Mouse (Mus musculus): ENCODE measurements around the gene Ubxn6. TPM values are rescaled to one million over a fixed set of nuclear protein-coding genes. Genes with fewer than 3 reads are reported as not detected.
"Not testable (repeated sequence)": the region's sequence is repeated elsewhere in the genome, so short reads cannot be mapped to it uniquely, and the experiment has no call there.

Gene Ubxn6
- total RNA-seq, 2 experiments from 2014 or later, result 13.2 to 21.1 TPM

DNA sequence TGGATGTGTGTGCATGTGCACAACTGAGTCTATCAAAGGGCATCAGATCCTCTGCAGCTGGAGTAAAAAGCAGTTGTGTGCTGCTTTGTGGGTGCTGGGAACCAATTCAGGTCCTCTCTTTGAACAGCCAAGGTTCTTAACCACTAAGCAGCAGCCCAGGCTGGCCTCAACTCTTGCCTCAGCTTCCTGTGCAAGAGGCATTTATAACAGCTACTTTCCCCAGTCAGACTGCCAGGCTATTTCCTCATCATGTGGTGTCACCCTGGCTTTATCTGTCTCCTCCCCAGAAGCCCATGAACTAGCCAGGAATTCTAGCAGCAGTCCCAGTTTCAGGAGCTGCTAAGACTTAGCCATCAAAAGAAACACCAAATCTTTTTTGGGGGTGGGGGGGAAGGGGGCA lies 8.4 kb downstream of the Ubxn6 start:
- no peak for ATAC-seq (replicated peaks; ENCODE audit: low FRiP score, low TSS enrichment, poor library complexity, severe bottlenecking)

DNA sequence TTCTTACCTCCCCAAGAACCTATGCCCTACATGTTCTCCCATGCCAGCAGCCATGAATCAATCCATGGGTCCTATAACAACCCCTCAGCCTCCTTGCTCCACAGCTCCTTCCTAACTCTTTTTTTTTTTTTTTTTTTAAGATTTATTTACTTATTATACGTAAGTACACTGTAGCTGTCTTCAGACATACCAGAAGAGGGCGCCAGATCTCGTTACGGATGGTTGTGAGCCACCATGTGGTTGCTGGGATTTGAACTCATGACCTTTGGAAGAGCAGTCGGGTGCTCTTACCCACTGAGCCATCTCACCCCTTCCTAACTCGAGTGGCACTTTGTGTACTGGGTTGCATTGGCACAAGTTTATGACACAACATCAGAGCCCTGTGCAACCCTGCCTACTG lies 9.1 kb downstream of the Ubxn6 start:
- not testable (repeated sequence) for ATAC-seq (replicated peaks; ENCODE audit: low FRiP score, low TSS enrichment, poor library complexity, severe bottlenecking)

DNA sequence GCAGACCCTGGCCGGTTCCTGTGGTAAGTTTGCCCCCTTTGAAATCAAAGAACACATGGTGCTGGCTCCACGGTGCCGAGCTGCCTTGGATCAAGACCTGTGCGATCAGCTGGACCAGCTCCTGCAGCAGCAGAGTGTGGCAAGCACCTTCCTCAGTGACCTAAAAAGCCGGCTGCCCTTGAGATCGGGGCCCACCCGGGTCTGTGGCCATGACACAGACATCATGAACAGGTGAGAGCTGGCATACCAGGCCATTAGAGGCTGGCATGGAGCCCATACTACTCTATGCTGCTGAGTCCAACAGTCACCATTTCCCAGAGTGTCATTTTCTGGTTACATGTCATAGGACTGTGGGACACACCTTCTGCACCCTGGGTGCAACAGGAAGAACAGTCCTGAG lies 12.7 kb downstream of the Ubxn6 start:
- no peak for ATAC-seq (replicated peaks; ENCODE audit: low FRiP score, low TSS enrichment, poor library complexity, severe bottlenecking)

DNA sequence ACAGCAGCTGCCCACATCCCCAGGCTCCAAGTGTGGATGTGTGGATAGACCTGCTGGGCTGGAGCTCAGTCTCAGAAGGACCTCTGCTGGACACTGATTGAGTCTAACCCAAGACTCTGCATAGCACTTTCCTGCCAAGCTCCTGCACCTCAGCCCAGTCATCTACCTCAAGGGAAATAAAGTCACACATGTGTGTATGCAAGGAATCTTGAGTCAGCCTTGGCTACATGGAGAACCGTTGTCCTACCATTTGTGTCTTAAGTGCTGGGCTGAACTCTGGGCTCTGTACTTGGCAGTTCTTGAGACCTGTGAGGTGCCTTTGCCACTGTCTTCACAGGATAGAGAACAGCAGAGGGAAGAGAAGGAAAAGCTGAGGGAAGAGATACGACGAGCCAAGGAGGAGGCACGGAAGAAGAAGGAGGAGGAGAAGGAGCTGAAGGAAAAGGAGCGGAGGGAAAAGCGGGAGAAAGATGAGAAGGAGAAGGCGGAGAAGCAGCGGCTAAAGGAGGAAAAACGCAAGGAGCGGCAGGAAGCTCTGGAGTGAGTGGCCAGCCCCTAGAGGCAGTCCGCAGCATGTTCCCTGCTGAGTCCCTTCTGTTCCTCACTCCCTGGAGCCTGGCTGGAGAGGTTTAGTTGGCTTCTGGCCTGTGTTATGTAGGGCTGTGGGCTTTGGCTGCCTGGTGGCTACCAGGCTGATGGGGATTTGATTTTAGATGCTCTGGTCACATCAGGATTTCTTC lies 17.3 kb downstream of the Ubxn6 start:
- no peak for ATAC-seq (replicated peaks; ENCODE audit: low FRiP score, low TSS enrichment, poor library complexity, severe bottlenecking)

DNA sequence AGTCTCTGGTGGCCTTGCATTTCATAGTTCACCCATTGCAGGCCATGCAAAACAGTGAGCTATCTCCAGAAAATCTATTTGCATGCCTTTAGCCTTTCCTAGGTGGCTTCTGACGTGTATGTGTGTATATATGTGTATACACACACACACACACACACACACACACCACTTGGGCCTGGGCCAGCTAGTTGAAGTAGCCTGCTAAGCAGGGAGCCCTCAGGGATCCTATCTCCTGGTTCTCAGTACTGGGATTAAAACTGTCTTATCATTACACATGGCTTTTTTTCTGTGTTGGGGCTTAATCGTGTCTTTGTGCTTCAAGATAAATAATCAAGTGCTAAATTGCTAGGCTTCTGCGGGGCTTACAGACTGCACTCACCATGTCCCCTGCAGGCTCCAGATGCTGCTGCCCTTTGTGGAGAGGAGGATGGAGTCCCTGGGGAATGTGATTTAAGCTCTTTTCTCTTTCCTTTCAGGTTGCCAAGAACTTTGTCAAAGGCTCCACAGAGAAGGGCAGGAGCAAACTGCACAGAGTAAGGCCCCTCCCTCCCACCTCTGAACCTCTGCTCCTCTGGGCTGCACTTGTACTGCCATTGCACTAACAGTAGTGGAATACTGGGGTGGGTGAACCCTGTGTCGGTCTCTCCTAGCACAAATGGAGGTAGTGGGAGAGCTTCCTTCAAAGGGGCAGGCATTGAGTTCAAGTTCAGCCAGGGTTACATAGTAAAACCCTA lies 18.7 kb downstream of the Ubxn6 start:
- ATAC-seq (replicated peaks; ENCODE audit: low FRiP score, low TSS enrichment, poor library complexity, severe bottlenecking), result peak; percentile 29

DNA sequence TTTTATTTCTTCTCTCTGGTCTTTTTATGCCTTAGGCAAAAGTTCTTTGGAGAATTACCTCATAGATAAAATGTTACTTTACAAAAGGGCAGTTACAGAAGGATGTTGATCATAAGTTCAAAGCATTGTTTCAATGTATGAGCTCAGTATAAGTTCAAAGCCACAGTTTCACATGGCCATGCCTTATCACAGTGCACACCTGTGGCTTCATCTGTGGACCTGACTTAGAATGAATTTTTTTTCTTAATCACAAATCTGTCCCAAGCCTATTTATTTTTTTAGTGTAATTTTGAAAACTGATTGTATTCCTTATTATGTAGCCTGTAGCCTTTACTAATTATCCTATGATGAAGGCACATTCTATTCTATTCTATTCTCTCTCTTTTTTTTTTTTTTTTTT lies 19.9 kb downstream of the Ubxn6 start:
- ATAC-seq (replicated peaks; ENCODE audit: low FRiP score, low TSS enrichment, poor library complexity, severe bottlenecking), result no peak

DNA sequence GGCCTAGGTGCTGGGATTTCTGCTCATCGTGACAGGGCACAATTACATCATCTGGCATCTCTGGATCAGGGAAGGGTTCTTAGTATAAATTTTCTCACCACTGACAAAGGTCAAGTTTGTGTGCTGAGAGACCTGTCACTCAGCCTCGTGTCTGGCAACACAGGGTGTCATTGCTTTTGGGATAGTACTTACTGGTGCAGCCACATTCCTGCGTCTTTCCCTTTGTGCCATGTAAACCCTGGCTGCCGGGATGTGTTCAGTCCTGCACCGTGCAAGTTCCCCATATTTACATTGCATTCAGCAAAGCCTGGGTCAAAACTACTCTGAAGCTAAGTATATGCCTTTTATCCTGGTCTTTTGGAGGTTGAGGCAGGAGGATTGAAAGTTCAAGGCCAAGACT lies 23.5 kb downstream of the Ubxn6 start:
- no peak for ATAC-seq (replicated peaks; ENCODE audit: low FRiP score, low TSS enrichment, poor library complexity, severe bottlenecking)

DNA sequence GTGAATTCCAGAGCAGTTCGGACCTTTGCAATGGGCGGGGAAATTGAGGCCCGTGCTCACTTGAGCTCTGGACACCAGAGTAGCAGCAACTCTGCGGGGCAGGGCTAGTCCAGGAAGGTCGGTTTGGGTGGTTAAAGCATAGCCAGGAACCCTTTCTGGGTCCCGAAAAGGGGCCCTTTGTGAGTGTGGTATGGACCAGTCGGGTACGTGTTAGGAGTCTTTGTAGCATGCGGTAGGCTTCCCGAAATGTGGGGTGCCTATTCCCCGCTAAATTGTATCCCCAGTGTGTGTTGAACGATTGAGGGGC lies 34.0 kb downstream of the Ubxn6 start:
- no peak for ATAC-seq (replicated peaks; ENCODE audit: low FRiP score, low TSS enrichment, poor library complexity, severe bottlenecking)

DNA sequence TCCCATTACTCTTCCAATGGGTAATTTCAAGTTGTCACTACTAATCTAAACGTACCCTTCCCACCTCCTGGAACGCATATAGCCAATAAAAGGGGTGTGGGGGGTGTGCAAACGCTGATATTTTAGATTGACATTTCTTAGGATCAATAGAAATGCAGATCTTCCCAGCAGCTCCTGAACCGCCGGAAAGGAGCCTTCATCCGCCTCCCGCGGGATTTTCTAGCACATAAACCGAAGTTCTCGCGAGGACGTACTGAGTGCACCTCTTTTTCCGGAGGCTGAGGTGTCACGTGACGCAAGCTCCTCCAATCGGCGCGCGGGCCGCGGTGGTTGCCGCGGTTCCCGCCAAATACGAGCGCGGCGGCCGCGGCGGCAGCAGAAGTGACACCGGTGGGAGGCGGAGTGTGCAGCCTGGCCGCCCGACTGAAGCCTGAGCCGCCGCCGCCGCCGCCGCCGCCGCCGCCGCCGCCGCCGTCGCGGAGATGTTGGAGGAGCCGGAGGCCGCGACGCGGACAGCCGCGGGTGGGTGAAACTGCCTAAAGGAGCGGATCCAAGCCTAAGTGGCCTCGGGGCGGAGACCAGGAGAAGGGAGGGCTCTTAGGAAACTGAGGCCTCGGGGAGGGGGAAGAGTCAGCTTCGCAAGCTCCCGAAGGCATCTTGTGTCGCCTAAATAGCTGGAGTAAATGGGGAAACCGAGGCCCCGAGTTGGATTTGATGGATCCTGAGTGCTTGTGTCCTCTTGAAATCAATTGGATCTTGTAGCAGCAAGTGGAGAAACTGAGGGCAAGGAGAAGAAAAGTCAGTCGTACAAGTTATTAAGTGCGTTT lies 34.6 kb downstream of the Ubxn6 start, which contains the start of gene Chaf1a:
Gene Chaf1a (plus strand): TSS at position 410 of the 827 bp plus-strand sequence.
- ATAC-seq (replicated peaks; ENCODE audit: low FRiP score, low TSS enrichment, poor library complexity, severe bottlenecking), result peak; percentile 76

DNA sequence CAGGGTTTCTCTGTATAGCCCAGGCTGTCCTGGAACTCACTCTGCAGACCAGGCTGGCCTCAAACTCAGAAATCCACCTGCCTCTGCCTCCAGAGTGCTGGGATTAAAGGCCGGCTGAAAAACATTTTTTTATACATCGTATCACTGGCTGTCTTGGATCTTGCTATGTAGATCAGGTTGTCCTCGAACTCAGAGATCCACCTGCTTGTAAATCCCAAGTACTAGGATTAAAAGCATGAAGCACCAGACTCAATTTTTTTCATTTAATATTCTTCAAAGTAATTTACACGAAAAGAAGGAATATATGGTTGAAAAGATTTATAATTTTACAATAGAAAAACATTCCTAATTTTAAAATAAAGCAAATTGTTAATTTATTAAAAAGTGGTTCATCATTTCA lies 35.5 kb downstream of the Ubxn6 start:
- ATAC-seq (replicated peaks; ENCODE audit: low FRiP score, low TSS enrichment, poor library complexity, severe bottlenecking), result no peak

DNA sequence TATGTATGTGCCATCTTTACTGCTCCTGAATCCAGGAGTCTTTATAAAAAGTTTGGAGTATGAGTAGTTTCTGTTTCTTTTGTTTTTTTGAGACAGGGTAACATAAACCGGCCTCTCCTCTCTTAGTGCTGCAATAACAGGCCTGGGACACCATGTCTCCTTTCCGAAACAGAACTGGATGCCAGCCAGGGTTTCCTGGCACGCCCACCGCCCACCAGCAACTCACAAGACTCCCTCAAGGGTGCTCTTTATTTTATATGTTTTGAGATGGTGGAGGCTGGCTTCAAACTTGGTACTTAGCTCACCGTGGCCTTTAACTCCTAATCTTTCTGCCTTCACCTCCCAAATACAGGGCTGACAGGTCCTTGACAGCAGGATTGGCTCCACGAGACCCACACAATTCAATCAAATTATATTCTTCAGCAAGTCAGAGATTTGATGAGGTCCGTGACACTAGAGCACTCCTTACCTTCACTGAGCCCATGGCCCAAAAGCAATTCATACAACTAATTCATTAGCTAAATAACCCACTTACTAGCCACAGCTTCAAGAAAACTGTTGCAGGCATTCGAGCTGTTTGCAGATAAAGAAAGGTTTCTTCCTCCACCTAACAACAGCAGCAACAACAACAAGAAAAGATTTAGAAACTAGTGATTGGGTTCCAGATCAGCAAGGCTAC lies 36.1 kb downstream of the Ubxn6 start:
- no peak for ATAC-seq (replicated peaks; ENCODE audit: low FRiP score, low TSS enrichment, poor library complexity, severe bottlenecking)

DNA sequence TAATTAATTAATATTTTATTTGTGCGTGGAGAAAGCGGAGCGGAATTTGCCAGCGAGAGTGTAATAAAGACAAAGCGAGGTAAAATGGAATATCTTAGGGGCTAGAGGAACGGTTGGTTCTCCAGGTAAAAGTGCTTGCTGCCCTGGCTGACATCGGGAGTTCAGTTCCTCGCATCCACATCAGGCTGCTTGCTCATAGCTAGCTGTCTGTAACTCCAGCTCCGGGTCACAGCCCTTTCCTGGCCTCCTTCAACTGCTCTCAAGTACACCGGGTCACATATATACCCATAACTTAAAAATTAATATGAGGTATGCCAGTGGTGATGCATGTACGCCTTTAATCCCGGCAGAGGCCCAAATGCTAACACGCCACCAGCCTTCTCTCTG lies 37.9 kb downstream of the Ubxn6 start:
- ATAC-seq (replicated peaks; ENCODE audit: low FRiP score, low TSS enrichment, poor library complexity, severe bottlenecking), result no peak; the same call in 1 of the 2 replicates

DNA sequence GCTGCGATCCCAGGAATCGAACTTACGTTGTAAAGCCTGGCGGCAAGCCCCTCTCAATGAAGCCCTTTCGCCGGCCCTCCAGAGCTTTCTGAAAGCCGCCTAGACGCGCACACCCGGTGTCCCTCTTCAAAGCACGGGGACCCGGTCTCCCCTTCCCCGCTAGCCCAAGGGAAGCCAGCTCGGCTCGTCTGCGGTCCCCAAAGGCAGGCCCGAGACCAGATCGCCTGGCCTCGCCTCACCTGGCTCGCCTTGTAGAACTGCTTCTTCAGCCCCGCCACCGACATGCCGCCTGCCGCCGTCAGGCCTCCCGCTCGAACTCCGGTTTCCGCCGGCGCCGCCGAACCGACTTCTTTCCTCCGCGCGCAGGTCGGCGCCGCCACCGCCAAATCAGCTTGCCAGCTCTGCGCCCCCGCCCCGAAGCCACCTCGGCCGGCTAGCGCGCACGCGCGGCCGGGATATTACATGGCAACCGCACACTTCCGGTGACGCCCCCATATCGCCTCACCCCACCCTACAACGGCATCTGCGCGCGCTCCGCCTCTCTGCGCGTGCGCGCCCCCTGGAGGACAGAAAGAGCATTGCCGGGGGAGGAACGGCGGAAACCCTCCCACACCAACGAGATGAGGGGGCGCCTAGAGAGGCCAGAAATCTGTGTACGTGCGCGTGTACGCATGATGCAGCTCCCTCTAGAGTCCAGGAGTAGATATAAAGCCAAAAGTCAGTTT lies 38.5 kb downstream of the Ubxn6 start, which contains the start of gene Sh3gl1:
Gene Sh3gl1 (minus strand): TSS at position 460 of the 725 bp plus-strand sequence.
- peak; percentile 70 for ATAC-seq (replicated peaks; ENCODE audit: low FRiP score, low TSS enrichment, poor library complexity, severe bottlenecking)

DNA sequence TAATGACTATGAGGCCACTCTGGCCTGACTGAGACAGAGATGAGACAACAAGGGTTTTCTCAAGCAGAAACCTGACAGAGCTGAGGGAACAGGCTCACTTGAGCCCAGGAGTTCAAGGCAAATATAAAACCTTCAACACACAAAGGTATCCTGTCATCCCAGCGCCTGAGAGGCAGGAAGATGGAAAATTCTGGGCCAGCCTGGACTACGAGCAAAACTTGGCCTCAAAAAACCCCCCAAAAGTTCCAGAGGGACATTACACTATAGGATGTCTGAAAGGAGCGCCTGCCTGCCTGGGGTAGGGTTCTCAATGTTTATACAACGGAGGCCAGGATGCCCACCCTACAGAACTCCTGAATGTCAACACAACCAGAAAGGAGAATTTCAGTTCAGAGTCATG lies 39.6 kb downstream of the Ubxn6 start:
- ATAC-seq (replicated peaks; ENCODE audit: low FRiP score, low TSS enrichment, poor library complexity, severe bottlenecking), result no peak

DNA sequence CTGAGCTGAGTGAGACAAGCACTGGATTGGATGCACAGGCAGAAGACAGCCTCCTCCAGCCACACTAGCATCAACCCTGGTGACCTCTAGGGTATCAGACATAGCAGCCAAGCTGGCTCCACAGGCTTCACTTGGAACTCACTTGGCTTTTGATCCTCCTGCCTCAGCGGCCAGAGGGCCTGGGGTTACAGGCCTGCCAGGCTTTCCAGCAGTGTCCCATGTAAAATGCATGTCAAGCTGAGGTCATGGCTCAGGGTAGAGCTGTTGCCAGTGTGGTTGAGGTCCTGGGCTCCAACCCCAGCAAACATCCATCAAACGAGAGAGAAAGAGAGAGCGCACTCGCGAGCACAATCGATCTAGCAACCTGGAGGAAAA lies 40.1 kb downstream of the Ubxn6 start:
- no peak for ATAC-seq (replicated peaks; ENCODE audit: low FRiP score, low TSS enrichment, poor library complexity, severe bottlenecking)

DNA sequence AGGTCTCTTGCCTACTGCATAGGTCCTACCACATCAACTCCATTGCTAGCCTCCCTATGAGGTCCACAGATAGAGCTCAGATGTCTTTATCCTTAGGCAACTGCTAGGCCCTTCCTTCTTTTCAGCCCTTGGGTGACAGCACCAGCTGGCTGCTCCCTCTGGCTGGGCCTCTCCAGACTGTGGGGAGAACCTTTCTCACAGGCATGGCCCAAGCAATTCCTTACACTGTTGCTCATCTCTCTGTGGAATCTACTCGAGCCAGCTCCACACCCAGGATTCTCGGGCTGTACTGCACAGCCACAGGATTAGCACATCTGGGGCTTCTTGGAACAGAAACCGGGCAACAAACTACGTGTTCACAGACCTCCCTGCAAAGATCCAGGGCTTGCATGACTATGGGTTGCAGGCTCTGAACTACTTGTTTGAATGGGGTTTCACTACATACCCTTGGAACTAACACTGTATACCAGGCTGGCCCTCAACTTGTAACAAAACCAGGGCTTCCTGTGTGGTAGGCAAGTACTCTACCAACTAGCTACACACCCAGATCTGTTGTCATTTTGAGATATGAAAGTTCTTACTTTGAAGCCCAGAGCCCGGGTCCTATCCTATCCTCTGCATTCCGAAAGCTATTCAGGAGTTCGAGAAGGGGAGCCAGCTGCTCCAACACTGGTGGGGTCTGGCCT lies 40.6 kb downstream of the Ubxn6 start:
- ATAC-seq (replicated peaks; ENCODE audit: low FRiP score, low TSS enrichment, poor library complexity, severe bottlenecking), result no peak

DNA sequence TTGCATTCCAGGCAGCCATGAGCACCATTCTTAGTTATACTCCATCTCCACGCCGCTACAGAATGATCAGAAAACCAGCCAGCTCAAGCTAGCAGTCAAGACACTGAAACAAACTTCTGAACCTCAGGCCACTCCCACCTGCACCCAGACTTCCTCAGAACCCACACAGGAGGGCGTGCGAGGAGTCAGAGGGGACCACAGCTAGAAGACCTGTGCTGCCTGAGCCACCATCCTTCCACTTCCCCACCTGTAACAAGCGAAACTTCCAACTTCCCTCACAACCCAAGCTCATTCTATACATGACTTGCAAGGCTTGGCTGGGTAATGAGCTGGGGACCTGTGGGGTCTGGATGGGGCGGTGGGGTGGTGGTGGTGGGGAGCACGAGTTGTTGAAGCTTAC lies 42.0 kb downstream of the Ubxn6 start:
- no peak for ATAC-seq (replicated peaks; ENCODE audit: low FRiP score, low TSS enrichment, poor library complexity, severe bottlenecking)

DNA sequence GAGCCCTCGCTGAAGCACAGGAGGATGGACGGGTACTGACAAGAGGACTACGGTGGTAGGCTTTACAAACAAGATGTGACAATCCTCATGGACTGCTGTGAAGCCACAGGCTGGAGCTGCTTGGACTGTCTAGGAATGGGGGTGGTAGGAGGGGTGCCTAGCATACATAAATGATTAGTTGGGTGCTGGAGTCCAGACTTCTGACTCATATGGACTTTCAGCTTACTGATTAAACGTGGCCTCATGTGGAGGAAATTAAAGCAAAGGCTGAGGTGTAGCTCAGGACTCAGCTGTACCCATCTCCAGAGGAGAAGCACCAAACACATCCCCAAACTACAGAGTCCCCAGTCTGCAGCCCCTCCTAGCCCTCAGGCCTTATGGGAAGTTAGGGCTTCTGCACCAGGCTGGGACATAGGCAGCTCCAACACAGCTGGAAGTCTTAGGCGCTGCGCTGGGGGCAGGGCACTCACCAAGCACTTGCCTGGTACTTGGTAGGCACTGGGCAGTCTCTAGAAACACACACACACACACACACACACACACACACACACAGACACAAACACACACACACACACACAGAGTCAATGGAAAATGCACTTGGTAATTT lies 42.6 kb downstream of the Ubxn6 start:
- ATAC-seq (replicated peaks; ENCODE audit: low FRiP score, low TSS enrichment, poor library complexity, severe bottlenecking), result no peak
